In the genomic region with DNA sequence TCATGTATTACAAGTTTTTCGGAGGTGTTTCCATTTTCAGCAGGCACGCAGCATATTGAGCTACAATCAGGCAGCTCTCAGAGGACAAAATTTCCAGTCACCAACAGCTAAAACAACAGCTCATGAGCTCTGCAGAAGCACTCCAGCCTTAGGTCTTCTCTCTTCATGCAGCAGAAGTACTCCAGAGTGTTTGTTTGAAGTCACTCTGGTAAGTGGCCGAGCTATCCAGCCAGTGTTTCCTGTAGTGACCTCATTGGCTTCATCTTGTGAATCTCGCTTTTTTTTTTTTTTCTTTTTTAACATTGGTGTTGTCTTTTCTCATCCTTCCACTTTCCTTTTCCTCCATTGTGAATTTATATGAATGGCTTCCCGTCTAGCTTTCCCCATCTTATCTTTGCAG, we compare ENCODE assay signal across 23 mouse cellular contexts.
"Had no signal": no experiment of that assay in that cellular context is flagged by ENCODE, and none has a peak within 500 bp of the region (broad histone marks: within the 10 kb centered on the region; RNA-seq: fewer than 3 reads in every experiment).

No protein-coding gene starts in this region.

- H3K4me2 ChIP-seq: intestine, embryonic 15.5 days; kidney, embryonic 15.5 days; limb, embryonic 13.5 days; liver, embryonic 12.5 days; liver, embryonic 15.5 days; midbrain, embryonic 12.5 days; midbrain, embryonic 15.5 days; neural tube, embryonic 12.5 days; neural tube, embryonic 15.5 days; stomach, embryonic 15.5 days had no signal

- H3K27ac ChIP-seq: intestine, embryonic 15.5 days; kidney, embryonic 15.5 days; layer of hippocampus, adult 2 months; limb, embryonic 10.5 days; limb, embryonic 13.5 days; liver, embryonic 12.5 days; liver, embryonic 15.5 days; macrophage; midbrain, embryonic 12.5 days; midbrain, embryonic 15.5 days; neural tube, embryonic 12.5 days; neural tube, embryonic 15.5 days; stomach, embryonic 15.5 days had no signal

- H3K27me3 ChIP-seq: intestine, embryonic 15.5 days; kidney, embryonic 15.5 days; limb, embryonic 13.5 days; liver, embryonic 12.5 days; liver, embryonic 15.5 days; midbrain, embryonic 12.5 days; midbrain, embryonic 15.5 days; neural tube, embryonic 12.5 days; neural tube, embryonic 15.5 days; stomach, embryonic 15.5 days had no signal

- DNase-seq: kidney, adult 11 months; kidney, adult 8-10 months; kidney, postnatal 14 days; layer of hippocampus, adult 9-11 months; liver; lung, adult 18-20 months; right cerebral cortex, adult 18-20 months; right cerebral cortex, postnatal 14 days; right cerebral cortex, postnatal 4 days; thymus, postnatal 25 days had no signal

- H3K4me1 ChIP-seq: intestine, embryonic 15.5 days; kidney, embryonic 15.5 days; limb, embryonic 10.5 days; limb, embryonic 13.5 days; liver, embryonic 12.5 days; liver, embryonic 15.5 days; midbrain, embryonic 12.5 days; midbrain, embryonic 15.5 days; neural tube, embryonic 12.5 days; neural tube, embryonic 15.5 days; stomach, embryonic 15.5 days had no signal

- H3K4me3 ChIP-seq: intestine, embryonic 15.5 days; kidney, embryonic 15.5 days; layer of hippocampus, adult 2 months; limb, embryonic 10.5 days; limb, embryonic 13.5 days; liver, embryonic 12.5 days; liver, embryonic 15.5 days; midbrain, embryonic 12.5 days; midbrain, embryonic 15.5 days; neural tube, embryonic 12.5 days; neural tube, embryonic 15.5 days; stomach, embryonic 15.5 days had no signal

- ATAC-seq: intestine, embryonic 15.5 days; liver, embryonic 12.5 days; midbrain, embryonic 15.5 days had no signal

- H3K9me3 ChIP-seq: intestine, embryonic 15.5 days; kidney, embryonic 15.5 days; limb, embryonic 10.5 days; limb, embryonic 13.5 days; liver, embryonic 12.5 days; liver, embryonic 15.5 days; midbrain, embryonic 12.5 days; midbrain, embryonic 15.5 days; neural tube, embryonic 12.5 days; neural tube, embryonic 15.5 days; stomach, embryonic 15.5 days had no signal

- H3K36me3 ChIP-seq: intestine, embryonic 15.5 days; kidney, embryonic 15.5 days; limb, embryonic 10.5 days; limb, embryonic 13.5 days; liver, embryonic 12.5 days; liver, embryonic 15.5 days; midbrain, embryonic 12.5 days; midbrain, embryonic 15.5 days; neural tube, embryonic 12.5 days; neural tube, embryonic 15.5 days; stomach, embryonic 15.5 days had no signal

- H3K9ac ChIP-seq: intestine, embryonic 15.5 days; kidney, embryonic 15.5 days; limb, embryonic 13.5 days; liver, embryonic 12.5 days; liver, embryonic 15.5 days; midbrain, embryonic 12.5 days; midbrain, embryonic 15.5 days; neural tube, embryonic 12.5 days; neural tube, embryonic 15.5 days; stomach, embryonic 15.5 days had no signal
